Mouse (Mus musculus): ENCODE measurements at regions not wholly inside any gene's neighbourhood (a gene's known extent, or its start where the extent isn't known, plus 50 kb on each side); places are given as distances from the start of the nearest gene placed in this dataset.

DNA sequence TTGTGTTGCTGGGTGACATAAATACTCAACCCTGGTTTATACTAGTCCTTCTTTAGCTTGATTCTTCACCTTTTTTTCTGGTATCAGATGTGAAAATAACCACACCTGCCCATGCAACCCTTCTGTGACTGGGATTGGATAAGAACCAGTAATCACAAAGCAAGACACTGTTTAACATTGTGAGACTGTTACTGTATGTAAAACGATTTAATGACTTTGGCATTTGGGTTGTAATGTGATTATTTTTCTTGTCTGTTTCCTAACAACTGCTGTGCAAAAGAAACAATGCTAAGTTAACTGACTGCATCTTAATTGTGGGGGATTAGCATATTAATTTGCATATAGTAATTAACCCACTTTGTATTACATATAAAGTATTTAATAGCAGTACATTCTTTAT lies 240.3 kb upstream of the Spag17 start:
- H3K4me2 ChIP-seq (ENCODE audit: low read depth, low read length): no peak overlapping the region
- DNase-seq (ENCODE audit: low spot score) (no peak), ATAC-seq (no peak)
- TF ChIP-seq CTCF (IDR thresholded peaks at IDR 0.05; ENCODE audit: low read depth): no peak
- no peaks in the 10 kb centered on the region for H3K36me3 ChIP-seq (ENCODE audit: insufficient read depth, low read length)
- no peaks in the 10 kb centered on the region for H3K4me1 ChIP-seq (ENCODE audit: insufficient read depth, low read length)
- no peaks in the 10 kb centered on the region for H3K27me3 ChIP-seq (ENCODE audit: insufficient read depth, low read length)
- WGBS: 26% methylated on average over 1 of the region's 1 CpGs
- no peak overlapping the region for H3K9ac ChIP-seq (replicated peaks; ENCODE audit: low read length)
- no peak overlapping the region for H3K4me3 ChIP-seq (ENCODE audit: low read length)
- no peaks in the 10 kb centered on the region for H3K9me3 ChIP-seq (ENCODE audit: low read length)
- no peak overlapping the region for H3K27ac ChIP-seq

DNA sequence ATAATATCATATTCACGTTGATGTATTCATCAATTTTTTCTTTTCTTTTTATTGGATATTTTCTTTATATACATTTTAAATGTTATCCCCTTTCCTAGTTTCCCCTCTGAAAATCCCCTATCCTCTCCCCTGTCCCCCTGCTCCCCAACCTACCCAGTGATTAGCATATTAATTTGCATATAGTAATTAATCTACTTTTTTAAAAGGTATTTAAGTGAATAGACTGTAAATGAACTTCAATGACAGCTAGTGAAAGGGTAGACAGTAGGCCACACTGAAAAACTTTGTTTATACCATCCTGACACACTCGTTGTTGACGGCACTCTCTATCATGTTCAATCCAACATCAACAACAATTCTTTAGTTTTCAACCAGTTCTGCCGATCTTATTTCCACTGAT lies 239.9 kb upstream of the Spag17 start:
- no peaks in the 10 kb centered on the region for H3K9me3 ChIP-seq (ENCODE audit: low read length)
- no peak for DNase-seq (ENCODE audit: low spot score)
- H3K4me1 ChIP-seq (ENCODE audit: insufficient read depth, low read length): no peaks in the 10 kb centered on the region
- no peak overlapping the region for H3K4me3 ChIP-seq (ENCODE audit: low read length)
- H3K36me3 ChIP-seq (ENCODE audit: insufficient read depth, low read length): no peaks in the 10 kb centered on the region
- WGBS: 60% methylated on average over 4 of the region's 4 CpGs
- H3K4me2 ChIP-seq (ENCODE audit: low read depth, low read length): no peak overlapping the region
- no peak overlapping the region for H3K9ac ChIP-seq (replicated peaks; ENCODE audit: low read length)
- no peak for ATAC-seq
- TF ChIP-seq CTCF (IDR thresholded peaks at IDR 0.05; ENCODE audit: low read depth): no peak
- no peaks in the 10 kb centered on the region for H3K27me3 ChIP-seq (ENCODE audit: insufficient read depth, low read length)
- no peak overlapping the region for H3K27ac ChIP-seq

DNA sequence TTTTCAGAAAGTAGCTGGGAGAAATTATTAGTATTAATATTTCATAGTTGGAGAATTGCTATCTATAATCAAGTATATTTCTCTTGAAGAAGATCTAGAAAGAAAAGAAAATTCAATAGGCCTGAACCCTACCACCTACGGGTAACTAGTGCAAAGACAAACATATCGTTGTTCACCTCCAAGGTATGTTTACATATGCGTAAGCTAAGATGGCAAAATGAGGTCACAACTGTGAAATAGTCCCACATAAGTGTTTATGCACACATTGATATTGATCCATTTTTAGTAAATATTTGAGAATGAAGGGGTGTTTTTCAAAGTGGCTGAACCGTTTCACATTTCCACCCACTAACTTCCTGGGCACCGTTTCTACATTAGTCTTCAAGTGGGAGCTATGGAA lies 227.6 kb upstream of the Spag17 start:
- Histone ChIP-seq H3K4me3 (ENCODE audit: low read length) (no peak overlapping the region), H3K9ac (replicated peaks; ENCODE audit: low read length) (no peak overlapping the region), H3K9me3 (ENCODE audit: low read length) (no peaks in the 10 kb centered on the region), H3K27ac (no peak overlapping the region), H3K27me3 (ENCODE audit: insufficient read depth, low read length) (no peaks in the 10 kb centered on the region), H3K36me3 (ENCODE audit: insufficient read depth, low read length) (no peaks in the 10 kb centered on the region), H3K4me1 (ENCODE audit: insufficient read depth, low read length) (no peaks in the 10 kb centered on the region), H3K4me2 (ENCODE audit: low read depth, low read length) (no peak overlapping the region)
- no peak for TF ChIP-seq CTCF (IDR thresholded peaks at IDR 0.05; ENCODE audit: low read depth)
- no peak for ATAC-seq
- DNase-seq (ENCODE audit: low spot score): no peak
- WGBS: 91% methylated on average over 5 of the region's 5 CpGs

DNA sequence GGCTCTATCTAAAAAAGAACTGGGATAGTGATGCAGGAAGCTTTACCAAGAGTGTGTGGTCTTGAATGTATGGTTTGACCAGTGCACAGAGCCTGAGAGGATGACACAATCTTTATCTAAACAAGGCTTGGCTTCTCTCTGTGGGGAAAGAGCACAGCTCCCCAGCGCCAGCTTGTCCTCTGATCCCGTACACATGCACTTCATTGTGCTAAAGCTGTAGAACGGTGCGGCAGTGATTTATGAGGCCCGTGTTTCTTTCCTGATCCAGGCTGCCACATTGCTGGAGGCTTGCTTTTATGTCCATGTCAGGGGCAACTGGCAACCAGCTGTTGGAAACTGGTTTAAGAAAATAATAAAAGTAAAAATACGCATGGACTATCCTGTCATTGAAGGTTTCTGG lies 221.4 kb upstream of the Spag17 start:
- Histone ChIP-seq H3K9me3 (ENCODE audit: low read length) (no peaks in the 10 kb centered on the region), H3K4me3 (ENCODE audit: low read length) (no peak overlapping the region), H3K4me1 (ENCODE audit: insufficient read depth, low read length) (no peaks in the 10 kb centered on the region), H3K27me3 (ENCODE audit: insufficient read depth, low read length) (no peaks in the 10 kb centered on the region), H3K27ac (no peak overlapping the region), H3K4me2 (ENCODE audit: low read depth, low read length) (no peak overlapping the region), H3K9ac (replicated peaks; ENCODE audit: low read length) (no peak overlapping the region), H3K36me3 (ENCODE audit: insufficient read depth, low read length) (no peaks in the 10 kb centered on the region)
- DNase-seq (ENCODE audit: low spot score) (no peak), ATAC-seq (no peak)
- no peak for TF ChIP-seq CTCF (IDR thresholded peaks at IDR 0.05; ENCODE audit: low read depth)
- 78% methylated on average over 6 of the region's 6 CpGs for WGBS

DNA sequence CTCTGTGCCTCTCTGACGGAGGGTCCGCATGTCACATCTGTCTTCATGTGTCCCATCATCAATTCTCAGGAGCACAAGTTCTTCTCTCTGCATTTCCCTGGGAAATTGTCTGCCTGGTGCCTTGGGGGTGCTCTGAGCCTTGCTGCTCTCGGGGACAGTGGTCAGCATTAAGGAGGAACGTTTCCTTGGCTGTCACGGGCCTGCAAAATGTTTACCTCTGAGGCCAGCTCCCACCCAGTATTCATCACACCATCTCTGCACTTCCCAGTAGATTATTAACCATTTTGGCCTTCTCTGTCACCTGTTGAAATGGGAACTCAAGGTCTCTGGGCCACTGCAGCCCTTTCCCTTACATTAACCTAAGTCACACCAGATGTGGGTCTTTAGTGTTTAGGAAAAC lies 219.8 kb upstream of the Spag17 start:
- no peaks in the 10 kb centered on the region for H3K36me3 ChIP-seq (ENCODE audit: insufficient read depth, low read length)
- H3K9me3 ChIP-seq (ENCODE audit: low read length): no peaks in the 10 kb centered on the region
- WGBS: 71% methylated on average over 5 of the region's 5 CpGs
- no peaks in the 10 kb centered on the region for H3K27me3 ChIP-seq (ENCODE audit: insufficient read depth, low read length)
- ATAC-seq (no peak), DNase-seq (ENCODE audit: low spot score) (no peak)
- H3K27ac ChIP-seq: no peak overlapping the region
- no peaks in the 10 kb centered on the region for H3K4me1 ChIP-seq (ENCODE audit: insufficient read depth, low read length)
- TF ChIP-seq CTCF (IDR thresholded peaks at IDR 0.05; ENCODE audit: low read depth): no peak
- H3K4me2 ChIP-seq (ENCODE audit: low read depth, low read length): no peak overlapping the region
- no peak overlapping the region for H3K9ac ChIP-seq (replicated peaks; ENCODE audit: low read length)
- H3K4me3 ChIP-seq (ENCODE audit: low read length): no peak overlapping the region

DNA sequence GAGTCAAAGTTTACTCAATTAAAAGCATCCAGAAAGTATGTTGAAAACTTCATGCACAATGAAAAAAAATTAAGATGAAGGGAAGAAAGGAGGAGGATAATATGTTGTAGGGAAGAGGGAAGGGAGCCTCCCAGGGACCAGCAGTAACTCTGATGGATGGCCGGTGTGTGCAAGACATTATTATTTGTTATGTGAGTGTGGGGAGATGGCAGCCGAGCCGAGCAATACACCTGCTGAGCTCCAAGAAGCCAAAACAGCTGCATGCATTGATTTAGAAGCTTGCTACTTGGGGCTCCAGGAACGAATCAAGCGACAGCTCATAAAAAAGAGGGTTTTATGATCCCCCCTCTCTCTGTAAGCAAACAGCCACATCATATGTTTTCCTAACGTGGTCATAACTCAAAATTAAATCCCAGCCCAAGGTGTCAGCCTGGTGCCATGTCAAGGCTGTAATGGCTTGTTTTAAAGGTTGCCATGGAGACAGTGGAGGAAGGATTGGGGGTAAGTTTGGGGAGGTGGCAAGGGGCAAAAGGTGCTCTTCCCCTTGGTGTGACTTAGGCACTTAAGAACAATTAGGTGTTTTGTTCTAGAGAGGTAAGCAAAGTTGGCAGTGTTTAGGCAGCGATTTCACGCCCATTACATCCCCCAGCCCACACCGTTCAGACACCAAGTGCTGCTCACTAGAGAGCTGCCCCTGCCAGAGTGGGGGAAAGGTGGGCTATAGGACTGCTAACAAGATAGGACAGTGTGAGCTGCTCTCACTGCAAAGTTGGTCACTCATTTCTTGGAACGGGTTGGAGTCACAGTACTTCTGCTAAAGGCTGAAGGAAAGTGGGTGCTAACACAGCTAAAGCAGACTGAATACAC lies 219.1 kb upstream of the Spag17 start:
- H3K4me3 ChIP-seq (ENCODE audit: low read length): no peak overlapping the region
- H3K27me3 ChIP-seq (ENCODE audit: insufficient read depth, low read length): no peaks in the 10 kb centered on the region
- ATAC-seq (no peak), DNase-seq (ENCODE audit: low spot score) (no peak)
- TF ChIP-seq CTCF (IDR thresholded peaks at IDR 0.05; ENCODE audit: low read depth): no peak
- no peaks in the 10 kb centered on the region for H3K36me3 ChIP-seq (ENCODE audit: insufficient read depth, low read length)
- H3K4me2 ChIP-seq (ENCODE audit: low read depth, low read length): no peak overlapping the region
- H3K9me3 ChIP-seq (ENCODE audit: low read length): no peaks in the 10 kb centered on the region
- WGBS: 22% methylated on average over 10 of the region's 10 CpGs
- no peaks in the 10 kb centered on the region for H3K4me1 ChIP-seq (ENCODE audit: insufficient read depth, low read length)
- H3K9ac ChIP-seq (replicated peaks; ENCODE audit: low read length): no peak overlapping the region
- H3K27ac ChIP-seq: no peak overlapping the region

DNA sequence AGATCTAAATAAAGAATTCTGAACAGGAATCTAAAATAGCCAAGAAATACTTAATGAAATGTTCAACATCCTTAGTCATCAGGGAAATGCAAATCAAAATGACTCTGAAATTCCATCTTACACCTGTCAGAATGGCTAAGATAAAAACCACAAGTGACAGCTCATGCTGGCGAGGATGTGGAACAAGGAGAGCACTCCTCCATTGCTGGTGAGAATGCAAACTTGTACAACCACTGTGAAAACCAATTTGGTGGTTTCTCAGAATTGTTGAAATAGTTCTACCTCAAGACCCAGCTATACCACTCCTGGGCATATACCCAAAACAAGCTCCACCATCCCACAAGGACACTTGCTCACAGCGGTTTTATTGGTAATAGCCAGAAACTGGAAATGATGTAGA lies 211.1 kb upstream of the Spag17 start:
- no peak for DNase-seq (ENCODE audit: low spot score)
- WGBS: 89% methylated on average over 2 of the region's 2 CpGs
- H3K4me1 ChIP-seq (ENCODE audit: insufficient read depth, low read length): no peaks in the 10 kb centered on the region
- H3K9ac ChIP-seq (replicated peaks; ENCODE audit: low read length): no peak overlapping the region
- no peak overlapping the region for H3K4me2 ChIP-seq (ENCODE audit: low read depth, low read length)
- no peak for TF ChIP-seq CTCF (IDR thresholded peaks at IDR 0.05; ENCODE audit: low read depth)
- no peak overlapping the region for H3K27ac ChIP-seq
- H3K36me3 ChIP-seq (ENCODE audit: insufficient read depth, low read length): no peaks in the 10 kb centered on the region
- no peaks in the 10 kb centered on the region for H3K9me3 ChIP-seq (ENCODE audit: low read length)
- no peak for ATAC-seq
- H3K27me3 ChIP-seq (ENCODE audit: insufficient read depth, low read length): no peaks in the 10 kb centered on the region
- no peak overlapping the region for H3K4me3 ChIP-seq (ENCODE audit: low read length)
